Mouse (Mus musculus) spleen, postnatal 14 days (tissue): ENCODE measurements around the gene Fermt2.
"Not testable (repeated sequence)": the region's sequence is repeated elsewhere in the genome, so short reads cannot be mapped to it uniquely, and the experiment has no call there.

Source experiments
- DNase-seq, 2 experiments: peaks; one replicate each; pipeline ENCODE4 v3.0.0; 2021 to 2022; ENCODE audit warnings: low spot score in 2 of 2

The Fermt2 gene

DNA sequence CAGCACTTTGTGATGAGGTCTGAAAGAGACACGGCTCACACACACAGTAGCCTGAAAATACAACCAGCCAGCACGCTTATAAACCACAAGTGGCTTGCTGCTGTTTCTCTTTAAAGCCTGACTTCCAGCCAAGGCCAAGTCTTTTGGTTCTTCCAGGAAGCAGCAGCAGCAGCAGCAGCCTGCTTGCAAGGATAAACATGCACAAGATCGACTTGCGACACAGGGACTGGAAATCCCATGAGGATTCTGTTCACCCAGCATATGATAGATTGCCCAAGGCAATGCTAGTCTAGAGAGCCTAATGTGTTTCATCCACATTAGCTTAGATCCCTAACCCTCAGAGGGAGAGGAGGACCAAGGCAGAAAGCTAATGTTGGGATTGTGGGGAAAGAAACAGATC lies 22.0 kb downstream of the Fermt2 start:
- no peak for DNase-seq

DNA sequence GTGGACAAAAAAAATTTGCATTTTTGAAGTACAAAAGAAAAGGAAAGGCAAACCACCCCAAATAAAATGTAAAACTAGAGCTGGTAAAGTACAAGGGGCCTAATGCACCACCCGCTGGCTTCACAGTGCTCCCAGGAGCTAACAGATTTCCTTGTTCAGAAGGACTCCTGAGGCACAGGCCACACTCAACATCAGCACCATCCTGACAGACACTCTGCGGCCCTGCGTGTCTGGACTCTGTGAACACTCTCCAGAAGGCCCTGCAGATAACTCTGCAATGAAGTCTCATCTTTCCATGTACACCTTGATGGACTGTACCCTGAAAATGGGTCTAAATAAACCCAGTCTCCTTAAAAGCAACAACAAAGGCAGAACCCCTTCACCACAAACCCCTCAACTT lies 22.5 kb downstream of the Fermt2 start:
- no peak for DNase-seq

DNA sequence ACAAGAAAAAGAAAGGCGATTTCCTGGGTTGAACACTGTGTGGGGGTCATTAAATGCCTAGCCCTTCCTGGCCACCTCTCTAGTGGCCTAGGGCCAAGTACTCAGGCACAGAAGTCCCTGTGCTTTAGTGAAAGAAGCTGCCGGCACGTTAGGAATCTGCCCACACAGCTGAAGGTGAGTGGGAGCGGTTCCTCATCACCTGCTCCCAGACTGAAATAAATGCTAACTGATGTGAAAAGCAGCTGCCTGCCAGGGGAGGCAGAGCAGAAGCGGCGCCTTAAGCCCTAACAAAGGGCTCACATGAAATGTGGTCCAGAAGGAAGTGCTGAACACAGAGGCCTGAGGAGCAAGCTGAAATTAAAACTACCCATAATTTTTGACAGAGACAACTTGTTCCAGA lies 22.9 kb downstream of the Fermt2 start:
- no peak for DNase-seq

DNA sequence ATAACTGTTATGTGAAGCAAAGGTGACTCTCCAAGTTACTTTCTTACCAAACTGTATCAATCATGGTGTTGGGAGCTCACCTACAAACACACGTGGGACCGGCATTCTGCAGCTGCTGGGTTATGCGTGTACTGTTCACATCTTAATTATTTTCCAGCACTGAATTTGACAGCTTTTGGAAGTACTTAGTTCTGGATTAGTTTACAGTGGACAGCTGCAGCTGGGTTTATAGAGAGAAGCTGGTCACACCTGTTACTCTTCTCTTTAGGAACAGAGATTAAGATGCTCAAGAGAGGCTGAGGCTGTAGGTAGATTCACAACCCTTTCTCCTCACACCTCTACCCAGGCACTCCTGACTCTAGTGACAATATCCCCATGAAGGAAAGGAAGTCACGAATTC lies 23.8 kb downstream of the Fermt2 start:
- no peak for DNase-seq

DNA sequence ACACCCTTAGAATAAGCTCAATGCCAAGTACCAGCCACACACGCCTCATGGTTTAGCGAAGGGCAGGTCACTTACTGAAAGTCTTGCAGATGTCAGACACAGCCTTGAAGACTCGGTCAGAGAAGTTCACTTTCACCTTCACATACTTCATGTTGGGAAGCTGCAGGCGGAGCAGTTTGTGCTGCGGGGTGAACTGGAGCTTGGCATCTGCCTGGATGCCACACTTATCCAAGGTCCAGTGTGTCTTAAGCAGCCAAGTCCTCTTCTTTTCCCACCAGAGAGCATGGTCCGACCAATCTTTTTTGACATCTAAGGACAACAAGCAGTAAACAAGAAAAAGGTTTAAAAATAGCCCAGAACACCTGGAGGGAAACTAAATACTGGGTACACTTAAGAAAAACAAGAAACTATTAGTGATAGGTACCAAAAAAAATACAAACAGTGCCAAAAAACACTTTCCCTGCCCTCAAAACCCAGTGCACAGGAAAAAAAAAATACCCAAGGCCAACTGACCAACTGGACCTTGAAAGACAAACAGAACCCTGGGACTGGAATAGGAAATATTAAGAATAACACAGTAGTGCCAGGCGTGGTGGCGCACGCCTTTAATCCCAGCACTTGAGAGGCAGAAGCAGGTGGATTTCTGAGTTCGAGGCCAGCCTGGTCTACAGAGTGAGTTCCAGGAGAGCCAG lies 25.4 kb downstream of the Fermt2 start:
- DNase-seq = no peak

DNA sequence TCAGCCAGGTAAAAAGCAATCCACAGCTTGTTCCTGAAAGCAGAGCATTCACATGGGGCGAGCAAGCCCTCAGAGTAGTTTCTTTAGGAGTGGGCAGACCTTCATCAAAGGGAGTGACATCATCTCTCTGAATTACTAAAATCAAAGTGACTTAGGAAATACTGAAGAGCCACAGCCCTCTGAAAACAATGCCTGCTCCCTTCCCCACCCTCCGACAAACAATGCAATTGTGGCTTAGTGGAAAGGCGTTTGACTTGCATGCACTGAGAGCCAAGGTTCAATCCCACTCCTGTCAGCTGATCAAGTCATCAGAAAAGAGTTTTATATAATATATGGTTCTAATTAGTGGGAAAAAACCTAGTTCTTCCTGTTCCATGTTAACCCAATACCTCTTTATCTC lies 26.0 kb downstream of the Fermt2 start:
- no peak for DNase-seq

DNA sequence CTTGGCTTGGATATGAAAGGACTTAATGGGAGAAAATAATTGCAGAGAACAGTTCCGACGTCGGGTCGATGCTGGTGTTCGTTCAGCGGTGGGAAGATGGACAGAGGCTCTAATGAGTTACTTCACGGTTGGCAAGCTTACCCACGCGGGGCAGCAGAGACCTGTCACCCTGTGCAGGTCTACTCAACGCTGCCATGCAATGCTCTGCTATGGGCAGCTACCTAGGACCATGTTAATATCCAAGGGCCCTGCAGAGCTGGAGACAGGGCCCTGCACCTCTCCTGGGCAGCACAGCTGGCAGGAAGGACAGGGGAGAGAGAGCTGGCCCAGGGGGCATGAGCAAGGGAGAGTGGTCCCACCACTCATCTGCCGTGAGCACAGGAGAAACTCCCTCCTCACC lies 29.9 kb downstream of the Fermt2 start:
- no peak for DNase-seq

DNA sequence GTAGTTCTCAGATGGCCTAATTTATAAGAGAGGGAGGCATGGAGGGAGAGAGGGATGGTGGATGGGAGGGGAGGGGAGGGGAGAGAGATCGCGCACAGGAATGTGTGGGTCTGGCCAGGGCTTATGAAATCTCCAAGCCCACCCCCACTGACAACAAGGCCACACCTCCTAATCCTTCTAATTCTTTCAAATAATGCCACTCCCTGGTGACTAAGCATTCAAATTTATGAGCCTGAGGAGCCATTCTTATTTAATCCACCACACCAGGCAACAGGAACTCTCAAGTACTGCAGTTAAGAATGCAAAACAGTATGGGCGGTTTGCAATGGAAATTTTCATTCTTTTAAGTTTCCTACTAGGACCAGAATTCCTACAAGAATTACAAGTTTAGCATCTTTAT lies 32.8 kb downstream of the Fermt2 start:
- no peak for DNase-seq

DNA sequence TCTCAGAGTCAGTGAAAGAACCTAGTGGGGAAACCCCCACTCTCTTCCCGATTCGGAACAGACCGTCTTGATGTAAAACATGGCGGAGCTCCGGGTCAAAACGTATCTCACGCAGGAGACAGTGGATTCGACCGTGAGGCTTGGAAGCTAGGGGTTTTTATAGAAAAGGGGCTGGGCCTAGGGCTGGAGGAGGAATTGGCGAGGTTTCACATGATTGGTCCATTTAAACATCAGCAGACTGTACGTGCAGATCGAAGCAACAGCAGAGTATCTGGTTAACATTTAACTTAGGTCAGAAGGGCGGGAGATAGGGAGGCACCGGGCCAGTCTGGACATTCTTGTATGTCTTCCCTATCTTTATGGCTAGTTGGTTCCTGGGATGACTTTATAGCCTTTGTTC lies 34.1 kb downstream of the Fermt2 start:
- DNase-seq = not testable (repeated sequence)

DNA sequence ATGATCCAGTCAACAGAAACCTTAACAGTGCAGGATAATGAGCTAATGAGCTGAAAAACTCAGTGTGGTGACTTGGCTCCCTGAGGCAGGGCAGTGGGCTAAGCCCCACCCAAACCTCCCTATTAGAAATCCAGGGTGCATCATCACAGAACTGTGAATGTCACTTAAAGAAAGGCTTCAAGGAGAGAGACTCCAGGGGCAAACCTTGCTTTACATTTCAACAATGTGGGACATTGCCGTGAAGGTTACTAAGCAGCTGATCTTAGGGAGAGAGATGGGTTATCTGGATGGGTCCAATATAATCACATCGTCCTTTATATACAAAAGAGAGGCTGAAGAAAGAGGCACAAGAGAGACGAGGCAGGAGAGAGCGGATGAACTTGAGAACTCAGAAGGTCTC lies 36.0 kb downstream of the Fermt2 start:
- DNase-seq = no peak

DNA sequence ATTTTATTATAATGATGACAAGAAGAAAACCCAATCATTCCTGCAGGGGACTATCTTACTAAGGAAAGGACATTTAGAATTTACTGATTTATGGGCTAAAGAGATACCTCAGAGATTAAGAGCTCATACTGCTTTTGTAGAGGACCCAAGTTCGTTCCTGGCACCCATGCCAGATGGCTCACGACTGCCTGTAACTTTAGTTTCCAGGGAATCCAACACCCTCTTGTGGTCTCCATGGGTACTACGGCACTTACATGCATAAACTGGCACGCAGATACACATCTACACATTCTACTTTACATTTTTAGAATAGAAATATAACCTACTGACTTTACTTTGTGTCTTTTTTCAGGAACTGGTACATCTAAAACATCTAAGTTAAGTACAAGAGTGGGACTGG lies 37.2 kb downstream of the Fermt2 start:
- no peak for DNase-seq

DNA sequence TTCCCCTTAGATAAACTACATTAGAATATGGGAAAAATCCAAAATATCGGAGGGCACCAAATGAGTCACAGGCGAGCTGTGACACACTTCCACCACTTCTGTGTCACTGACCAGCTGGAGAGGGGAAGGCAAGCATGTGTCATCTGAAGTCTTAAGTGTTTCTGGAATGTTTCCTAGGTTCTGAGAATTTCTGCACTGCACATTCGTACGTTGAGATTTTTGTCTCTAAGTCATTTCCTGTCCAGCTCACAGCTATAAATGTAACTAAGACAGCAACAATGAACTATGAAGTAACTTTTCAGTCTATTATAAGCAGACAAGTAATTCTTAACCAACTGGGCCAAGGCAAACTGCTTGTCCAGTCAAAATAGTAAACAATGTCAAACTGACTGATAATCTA lies 37.9 kb downstream of the Fermt2 start:
- no peak for DNase-seq

DNA sequence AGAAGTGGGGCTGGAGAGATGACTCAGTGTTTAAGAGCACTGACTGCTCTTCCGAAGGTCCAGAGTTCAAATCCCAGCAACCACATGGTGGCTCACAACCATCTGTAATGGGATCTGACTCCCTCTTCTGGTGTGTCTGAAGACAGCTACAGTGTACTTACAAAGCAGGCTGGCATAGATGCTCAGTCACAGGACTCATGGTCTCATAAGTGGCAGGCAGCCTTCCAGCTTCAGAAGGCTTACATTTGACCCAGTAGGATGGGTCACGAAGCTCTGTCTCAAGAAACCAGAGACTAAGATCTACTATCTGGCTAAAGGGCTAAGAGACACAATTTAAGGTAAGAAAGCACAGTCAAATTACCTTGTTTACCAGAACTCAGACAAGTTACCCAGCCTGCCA lies 42.7 kb downstream of the Fermt2 start:
- not testable (repeated sequence) for DNase-seq

DNA sequence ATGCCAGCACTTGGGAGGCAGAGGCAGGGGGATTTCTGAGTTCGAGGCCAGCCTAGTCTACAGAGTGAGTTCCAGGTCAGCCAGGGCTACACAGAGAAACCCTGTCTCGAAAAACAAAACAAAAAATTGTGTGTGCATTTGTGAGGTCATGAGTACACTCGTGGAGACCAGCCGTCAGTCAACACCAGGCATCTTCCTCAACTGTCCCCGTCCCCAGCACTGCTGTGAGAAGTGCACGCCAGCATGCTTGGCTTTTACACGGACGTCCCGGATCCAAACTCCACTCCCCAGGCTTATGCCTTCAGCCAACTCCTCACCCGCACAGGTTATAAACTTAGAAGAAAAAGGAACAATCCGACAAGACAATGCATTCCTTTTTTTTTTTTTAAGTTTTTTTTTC lies 46.6 kb downstream of the Fermt2 start:
- not testable (repeated sequence) for DNase-seq

DNA sequence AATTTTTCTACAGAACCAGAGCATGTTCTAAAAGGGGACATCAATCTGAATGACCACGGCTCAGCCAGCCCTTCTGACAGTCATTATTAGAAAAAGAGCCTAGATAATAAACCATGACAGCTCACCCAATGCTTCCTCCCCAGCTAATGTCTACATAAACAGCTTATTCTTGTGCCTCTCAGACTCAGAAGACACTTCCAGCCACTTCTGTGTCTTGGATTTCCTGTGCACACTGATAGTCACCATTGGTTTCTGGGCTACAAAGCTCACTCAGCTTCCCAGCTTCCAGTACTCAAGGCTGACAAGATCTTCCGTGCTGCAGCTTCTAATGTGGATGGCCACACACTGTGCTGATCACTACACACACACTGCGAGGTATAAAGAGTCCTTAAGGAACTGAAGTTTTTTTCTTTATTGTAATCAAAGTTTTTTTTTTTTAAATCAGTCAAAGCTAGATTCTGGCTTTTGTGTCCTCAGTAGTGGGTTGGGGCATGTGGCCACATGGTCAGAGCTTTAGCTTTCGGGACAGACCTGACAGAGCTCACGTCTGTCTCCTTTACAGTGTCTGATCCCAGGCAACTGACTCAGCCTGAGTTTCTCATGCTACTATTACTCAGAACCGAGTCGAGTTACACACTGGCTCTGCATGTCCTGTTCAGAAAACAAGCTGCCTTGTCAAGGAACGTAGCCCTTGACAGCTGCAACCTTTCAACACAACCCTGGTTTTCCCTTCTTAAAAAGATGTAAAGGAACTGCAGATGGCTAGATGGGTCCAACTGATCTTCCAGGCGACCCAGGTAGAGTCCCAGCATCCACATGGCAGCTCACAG lies 50.7 kb downstream of the Fermt2 start:
- DNase-seq = no peak

DNA sequence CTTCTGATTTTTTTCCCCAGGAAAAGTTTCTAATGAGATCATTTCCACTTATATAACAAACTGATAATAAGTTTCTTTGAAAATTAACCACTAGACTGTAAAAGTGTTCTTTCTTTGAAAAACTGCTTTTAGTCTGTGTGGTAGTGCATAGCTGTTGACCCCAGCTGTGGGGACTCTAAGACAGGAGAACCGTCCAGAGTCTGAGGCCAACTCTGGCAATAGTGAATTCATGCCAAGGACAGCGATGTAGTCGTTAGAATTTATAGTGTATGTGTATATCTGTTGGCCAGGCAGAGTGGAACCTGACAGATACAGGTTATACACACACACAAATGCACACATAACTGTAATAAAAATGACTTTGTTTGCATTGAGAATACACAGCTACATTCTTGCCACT lies 51.4 kb downstream of the Fermt2 start:
- DNase-seq = no peak

DNA sequence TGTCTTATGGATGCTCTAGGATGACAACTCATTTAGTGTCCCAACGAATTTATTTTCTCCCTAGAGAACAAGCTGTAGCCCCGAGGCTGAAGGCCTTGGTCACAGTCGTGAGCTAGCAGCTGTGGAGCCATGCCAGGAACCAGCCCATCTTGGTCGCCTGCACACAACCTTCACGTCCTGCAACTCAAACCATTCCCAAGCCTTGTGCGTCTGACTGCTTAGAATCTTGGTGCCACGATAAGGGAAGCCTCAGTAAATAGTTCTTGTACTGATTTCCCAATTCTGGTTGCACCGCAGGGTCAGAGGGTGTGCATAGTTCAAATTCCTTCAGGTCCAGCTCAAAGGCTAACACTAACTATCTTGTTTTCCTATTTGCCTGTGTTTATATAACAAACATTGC lies 52.3 kb downstream of the Fermt2 start:
- DNase-seq = no peak

DNA sequence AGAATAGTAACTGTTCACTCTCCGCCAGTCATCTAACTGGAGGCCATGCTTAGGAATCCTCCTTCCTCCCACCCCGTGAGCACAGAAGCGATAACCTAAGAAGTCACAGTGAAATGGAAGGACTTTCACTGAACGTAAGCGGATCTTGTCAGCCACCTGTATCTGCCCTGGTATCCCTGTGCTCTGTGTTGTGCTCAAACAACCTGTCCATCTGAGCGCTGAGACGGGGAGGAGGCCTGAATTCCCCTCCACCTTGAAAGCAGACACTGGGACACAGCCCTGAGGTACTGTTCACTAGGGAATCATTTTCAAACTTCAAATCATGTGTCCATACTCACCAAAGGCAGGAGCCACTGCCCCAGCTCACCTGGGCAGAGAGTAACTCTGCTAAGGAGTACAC lies 52.9 kb downstream of the Fermt2 start:
- no peak for DNase-seq

DNA sequence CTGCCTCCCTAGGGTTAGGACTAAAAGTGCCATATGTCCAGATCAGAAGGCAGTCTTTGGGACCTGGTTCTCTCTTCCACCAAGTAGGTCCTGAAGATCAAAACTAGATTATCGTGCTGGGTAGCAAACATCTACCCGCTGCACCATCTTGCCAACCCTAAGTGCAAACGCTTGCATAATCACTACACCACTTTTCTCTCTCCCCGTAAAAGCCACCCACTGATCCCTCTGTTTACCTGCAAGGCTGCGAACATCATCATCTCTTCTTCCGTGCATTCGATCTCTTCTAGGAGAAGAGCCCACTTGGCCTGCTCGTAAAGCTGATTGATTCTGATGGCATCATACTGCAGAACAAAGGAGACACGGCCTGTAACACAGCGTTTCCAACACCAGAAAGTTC lies 57.4 kb downstream of the Fermt2 start:
- DNase-seq = no peak

DNA sequence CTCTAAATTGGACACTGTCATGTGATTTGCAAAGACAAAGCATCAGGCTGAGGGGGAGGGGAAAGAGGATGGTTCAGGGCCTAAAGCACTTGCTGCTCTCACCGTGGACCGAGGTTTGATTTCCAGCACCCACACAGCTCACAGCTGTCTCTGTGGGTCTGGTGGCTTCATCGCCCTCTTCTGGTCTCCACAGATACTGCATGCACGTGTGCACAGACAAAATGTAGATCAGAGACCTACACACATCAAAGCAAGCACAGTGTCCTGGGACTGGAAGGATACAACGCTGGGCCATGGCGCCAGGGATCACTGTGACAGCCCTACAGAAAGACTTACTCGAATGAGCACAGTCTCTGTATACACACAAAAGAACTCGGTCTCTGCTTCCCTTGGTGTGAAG lies 60.5 kb downstream of the Fermt2 start:
- no peak for DNase-seq

DNA sequence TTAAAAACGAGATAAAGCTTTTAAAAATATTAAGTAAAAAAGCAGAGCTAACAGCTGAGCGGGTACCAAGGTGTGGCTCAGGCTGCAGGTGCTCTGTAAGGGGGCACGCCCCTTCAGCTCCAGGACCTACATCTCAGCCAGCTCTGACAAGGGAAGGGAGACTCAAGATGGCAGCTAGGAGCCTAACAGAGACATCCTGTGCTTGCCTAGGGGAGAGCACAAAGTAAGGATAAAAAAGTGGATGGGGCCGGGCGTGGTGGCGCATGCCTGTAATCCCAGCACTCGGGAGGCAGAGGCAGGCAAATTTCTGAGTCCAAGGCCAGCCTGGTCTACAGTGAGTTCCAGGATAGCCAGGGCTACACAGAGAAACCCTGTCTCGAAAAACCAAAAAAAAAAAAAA lies 63.5 kb downstream of the Fermt2 start:
- DNase-seq = not testable (repeated sequence)

DNA sequence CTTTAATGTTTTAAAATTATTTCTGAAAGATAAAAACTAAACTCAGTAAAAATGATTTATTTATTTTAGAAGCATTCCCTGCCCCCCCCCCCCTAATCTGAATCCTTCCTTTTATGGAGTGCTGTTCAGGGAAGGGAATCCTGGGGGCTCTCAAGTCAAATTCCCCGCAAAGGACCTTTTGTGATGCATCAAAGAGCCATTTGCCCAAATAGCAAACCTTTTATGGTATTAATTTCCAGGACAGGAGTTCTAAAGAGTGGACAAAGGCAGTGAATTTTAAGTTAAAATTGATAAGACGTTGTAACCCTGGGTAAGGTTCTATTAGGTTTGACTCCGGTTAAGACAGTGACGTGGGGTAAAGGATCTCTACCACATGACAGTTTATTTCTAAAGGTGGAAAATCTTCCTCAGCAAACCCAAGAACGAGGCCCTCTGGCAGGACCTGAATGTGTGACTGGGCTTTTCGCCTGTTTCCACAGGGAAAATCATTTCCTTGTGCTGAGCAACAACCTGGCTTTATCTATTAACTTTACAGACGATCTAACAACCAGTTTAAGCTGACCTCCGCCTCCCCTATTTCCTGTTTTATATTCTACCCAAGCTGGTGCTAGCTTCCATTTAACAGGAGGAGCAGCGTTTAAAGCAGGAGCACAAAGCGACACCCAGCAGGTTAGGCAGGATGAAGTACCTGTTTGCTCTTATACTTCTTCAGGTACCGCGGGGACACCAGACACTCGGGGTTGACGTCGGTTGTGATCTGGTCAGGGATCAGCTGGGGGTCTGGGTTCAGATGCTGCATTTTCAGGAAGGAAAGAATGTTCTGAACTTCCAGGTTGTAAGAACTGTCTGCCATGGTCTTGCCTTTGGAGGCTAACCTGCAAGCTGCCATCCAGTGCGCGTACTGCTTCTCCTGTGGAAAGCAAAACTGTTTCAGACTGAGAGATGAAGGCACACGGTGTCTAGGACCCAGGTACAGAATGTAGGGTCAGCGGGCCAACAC lies 65.6 kb downstream of the Fermt2 start:
- no peak for DNase-seq
